Mouse (Mus musculus): ENCODE measurements around the gene Cgref1.

GRCm38 (mm10) chr5:30949654-30950326 lies 4.4 kb upstream of the Cgref1 start:
- TF ChIP-seq MYOG (IDR thresholded peaks at IDR 0.05; ENCODE audit: control insufficient read depth, extremely low read depth, insufficient read length), result no peak
- no peak for TF ChIP-seq CEBPB (IDR thresholded peaks at IDR 0.05; ENCODE audit: low read depth)
- TF ChIP-seq CTCF (IDR thresholded peaks at IDR 0.05; ENCODE audit: control insufficient read depth, insufficient read depth, insufficient read length), result no peak
- TF ChIP-seq USF1 (IDR thresholded peaks at IDR 0.05; ENCODE audit: low read depth), result no peak
- TF ChIP-seq MAX (IDR thresholded peaks at IDR 0.05), result peak; percentile 36
- TF ChIP-seq FOSL1 (IDR thresholded peaks at IDR 0.05; ENCODE audit: insufficient read depth, low read length, poor library complexity, severe bottlenecking), result no peak

Data from C2C12 (cell line).